Mouse (Mus musculus) heart, adult 2 months (tissue): ENCODE measurements around the gene Fat2.

Experiments
- CTCF ChIP-seq: fragments of 200-600 bp; IDR thresholded peaks from 2 replicates; pipeline ENCODE4 v1.8.1; 2022; ENCODE audit warnings: antibody characterized with exemption, mild to moderate bottlenecking, moderate library complexity
- EP300 ChIP-seq: fragments of 200-500 bp; IDR thresholded peaks from 2 replicates; pipeline ENCODE4 v1.6.1; 2011; ENCODE audit warnings: low read depth, low read length, control low read depth; ENCODE audit not compliant: insufficient read depth
- POLR2A ChIP-seq: fragments of 200-500 bp; IDR thresholded peaks from 2 replicates; pipeline ENCODE4 v1.6.1; 2011; ENCODE audit warnings: mild to moderate bottlenecking, low read depth, low read length, control low read depth; ENCODE audit not compliant: insufficient read depth

GRCm38 (mm10) chr11:55368388-55369092 is 32.2 kb upstream of the Fat2 start:
- no peak for TF ChIP-seq CTCF
- no peak for TF ChIP-seq POLR2A
- no peak for TF ChIP-seq EP300
